Mouse (Mus musculus): ENCODE data around the gene Rangrf. TPM values are rescaled to one million over a fixed set of nuclear protein-coding genes. Genes with fewer than 3 reads are reported as not detected.

Rangrf gene
- polyA plus RNA-seq, 1 experiment from 2014 or later: 9.4 TPM

DNA sequence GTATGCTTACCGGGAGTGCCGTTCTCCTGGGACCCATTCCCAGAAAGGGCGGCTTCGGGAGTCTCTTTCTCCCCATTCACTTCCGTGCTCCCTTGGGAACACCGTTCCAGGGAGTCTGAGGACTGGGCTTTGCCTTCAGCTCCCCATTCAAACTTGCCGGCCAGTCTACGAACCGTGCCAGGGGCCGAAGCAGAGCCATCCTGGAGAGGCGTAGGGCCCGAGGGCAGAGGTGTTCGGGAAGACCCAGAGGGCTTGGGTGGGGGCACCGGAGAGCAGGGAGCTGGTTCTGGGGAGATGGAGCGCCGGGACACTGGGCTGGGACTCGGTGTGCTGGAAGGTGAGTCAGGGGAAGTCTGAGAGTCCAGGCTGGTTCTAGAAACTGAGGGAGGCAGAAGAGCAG is 20.6 kb downstream of the Rangrf start:
- Histone ChIP-seq H3K4me2 (ENCODE audit: low read depth, low read length) (peak overlapping the region; percentile 59), H3K27me3 (ENCODE audit: insufficient read depth, low read length) (peaks cover 35% of the 10 kb centered on the region), H3K4me1 (ENCODE audit: insufficient read depth) (peaks cover 8% of the 10 kb centered on the region), H3K9ac (replicated peaks) (0 out of 2 replicates have a peak overlapping the region, but pooled peaks have one; percentile 16), H3K9me3 (ENCODE audit: low read length) (no peaks in the 10 kb centered on the region), H3K27ac (ENCODE audit: low read depth) (no peak overlapping the region), H3K36me3 (replicated peaks; ENCODE audit: insufficient read depth, low read length) (no peaks in the 10 kb centered on the region), H3K4me3 (ENCODE audit: low read depth, low read length) (peak overlapping the region; percentile 32)
- TF ChIP-seq CTCF (IDR thresholded peaks at IDR 0.05; ENCODE audit: low read depth) (no peak), EP300 (IDR thresholded peaks at IDR 0.05; ENCODE audit: low read depth) (no peak)
- DNase-seq (no peak), ATAC-seq (no peak)
- WGBS (ENCODE audit: insufficient replicate concordance): 3% methylated on average over 17 of the region's 17 CpGs

DNA sequence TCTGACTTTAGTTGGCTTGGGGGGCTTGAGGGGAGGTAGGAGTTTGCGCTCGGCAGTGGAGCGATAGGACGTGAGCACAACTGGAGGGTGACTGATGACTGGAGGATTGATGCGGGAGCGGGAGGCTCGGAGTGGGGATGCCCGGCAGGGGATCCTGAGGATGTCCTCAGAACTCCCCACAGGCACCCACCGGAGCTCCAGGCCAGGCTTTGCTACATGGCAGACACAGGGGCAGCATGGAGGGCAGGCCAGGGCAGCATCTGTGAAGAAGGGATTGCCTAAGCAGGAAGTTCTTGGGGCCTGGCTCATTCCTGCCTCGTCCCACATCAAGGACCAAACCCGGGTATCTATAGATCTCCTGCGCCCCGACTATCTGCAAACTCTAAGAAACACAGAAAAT is 21.1 kb downstream of the Rangrf start:
- peaks cover 8% of the 10 kb centered on the region for H3K4me1 ChIP-seq (ENCODE audit: insufficient read depth)
- no peak overlapping the region for H3K27ac ChIP-seq (ENCODE audit: low read depth)
- no peak overlapping the region for H3K9ac ChIP-seq (replicated peaks)
- H3K4me2 ChIP-seq (ENCODE audit: low read depth, low read length): peak overlapping the region; percentile 59
- DNase-seq: no peak
- peak overlapping the region; percentile 32; the same call in 1 of the 2 replicates for H3K4me3 ChIP-seq (ENCODE audit: low read depth, low read length)
- WGBS (ENCODE audit: insufficient replicate concordance): 30% methylated on average over 13 of the region's 13 CpGs
- TF ChIP-seq EP300 (IDR thresholded peaks at IDR 0.05; ENCODE audit: low read depth) (no peak), CTCF (IDR thresholded peaks at IDR 0.05; ENCODE audit: low read depth) (no peak)
- no peaks in the 10 kb centered on the region for H3K36me3 ChIP-seq (replicated peaks; ENCODE audit: insufficient read depth, low read length)
- H3K27me3 ChIP-seq (ENCODE audit: insufficient read depth, low read length): peaks cover 35% of the 10 kb centered on the region
- no peaks in the 10 kb centered on the region for H3K9me3 ChIP-seq (ENCODE audit: low read length)
- no peak for ATAC-seq

DNA sequence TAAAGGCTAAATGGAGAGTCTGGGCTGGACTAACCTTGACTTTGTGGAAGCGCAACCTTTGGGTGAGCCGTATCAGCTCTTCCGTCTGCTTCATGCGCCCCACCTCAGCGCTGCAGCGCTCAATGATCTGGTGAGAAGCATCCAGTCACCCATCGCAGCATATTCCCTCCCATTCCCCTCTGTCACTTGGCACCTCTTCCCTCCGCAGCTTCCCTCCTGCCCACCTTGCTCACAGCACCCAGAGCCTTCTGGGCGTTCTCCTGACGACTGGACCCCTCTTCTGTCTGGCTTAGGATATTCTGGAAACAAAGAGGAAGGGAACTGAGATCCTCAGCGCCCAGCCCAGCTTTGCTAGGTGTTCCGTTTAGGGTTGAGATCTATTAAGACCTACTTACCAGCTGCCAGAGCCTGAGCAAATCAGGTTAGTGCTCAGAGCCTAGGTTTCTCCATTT is 27.4 kb downstream of the Rangrf start:
- ATAC-seq: no peak
- H3K27me3 ChIP-seq (ENCODE audit: insufficient read depth, low read length): peaks cover 5% of the 10 kb centered on the region
- no peak for TF ChIP-seq CTCF (IDR thresholded peaks at IDR 0.05; ENCODE audit: low read depth)
- no peak for TF ChIP-seq EP300 (IDR thresholded peaks at IDR 0.05; ENCODE audit: low read depth)
- 39% methylated on average over 12 of the region's 12 CpGs for WGBS (ENCODE audit: insufficient replicate concordance)
- H3K4me3 ChIP-seq (ENCODE audit: low read depth, low read length): no peak overlapping the region
- no peak overlapping the region for H3K9ac ChIP-seq (replicated peaks)
- H3K4me1 ChIP-seq (ENCODE audit: insufficient read depth): no peaks in the 10 kb centered on the region
- no peak overlapping the region for H3K4me2 ChIP-seq (ENCODE audit: low read depth, low read length)
- no peak overlapping the region for H3K27ac ChIP-seq (ENCODE audit: low read depth)
- H3K9me3 ChIP-seq (ENCODE audit: low read length): no peaks in the 10 kb centered on the region
- no peaks in the 10 kb centered on the region for H3K36me3 ChIP-seq (replicated peaks; ENCODE audit: insufficient read depth, low read length)
- no peak for DNase-seq

DNA sequence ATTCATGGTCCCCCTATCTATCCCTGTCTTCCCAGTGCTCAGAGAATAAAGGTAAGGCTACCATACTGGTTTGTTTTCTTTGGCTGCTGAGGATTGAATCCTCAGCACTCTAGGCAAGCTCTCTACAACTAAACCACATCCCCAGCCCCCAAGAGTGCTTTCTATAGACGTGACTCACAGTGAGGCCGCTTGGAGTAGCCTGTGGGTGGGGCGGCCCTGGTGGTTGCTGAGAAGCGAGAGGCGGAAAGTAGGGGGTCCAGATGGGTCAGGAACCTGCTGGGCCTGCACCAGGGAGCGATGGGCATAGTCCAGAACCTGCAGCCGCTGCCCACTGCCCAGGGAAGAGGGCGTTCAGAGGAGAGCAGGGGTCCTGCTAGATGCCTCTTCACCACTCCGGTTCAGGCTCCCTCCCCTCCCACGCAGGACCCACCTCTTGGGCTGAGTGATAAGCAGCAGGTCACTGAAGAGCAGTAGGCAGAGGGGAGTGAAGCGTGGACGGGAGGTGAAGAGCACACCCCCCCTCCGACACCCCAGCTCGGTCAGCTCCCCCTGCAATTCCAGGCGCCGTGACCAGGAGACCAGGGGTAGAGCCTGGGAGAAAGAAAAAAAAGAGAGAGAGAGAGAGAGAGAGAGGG is 28.1 kb downstream of the Rangrf start:
- Histone ChIP-seq H3K27me3 (ENCODE audit: insufficient read depth, low read length) (peaks cover 5% of the 10 kb centered on the region), H3K4me3 (ENCODE audit: low read depth, low read length) (no peak overlapping the region), H3K9ac (replicated peaks) (no peak overlapping the region), H3K36me3 (replicated peaks; ENCODE audit: insufficient read depth, low read length) (no peaks in the 10 kb centered on the region), H3K27ac (ENCODE audit: low read depth) (no peak overlapping the region), H3K9me3 (ENCODE audit: low read length) (no peaks in the 10 kb centered on the region), H3K4me2 (ENCODE audit: low read depth, low read length) (no peak overlapping the region), H3K4me1 (ENCODE audit: insufficient read depth) (no peaks in the 10 kb centered on the region)
- ATAC-seq: no peak
- TF ChIP-seq EP300 (IDR thresholded peaks at IDR 0.05; ENCODE audit: low read depth) (no peak), CTCF (IDR thresholded peaks at IDR 0.05; ENCODE audit: low read depth) (no peak)
- WGBS (ENCODE audit: insufficient replicate concordance): 46% methylated on average over 16 of the region's 16 CpGs
- DNase-seq: no peak

DNA sequence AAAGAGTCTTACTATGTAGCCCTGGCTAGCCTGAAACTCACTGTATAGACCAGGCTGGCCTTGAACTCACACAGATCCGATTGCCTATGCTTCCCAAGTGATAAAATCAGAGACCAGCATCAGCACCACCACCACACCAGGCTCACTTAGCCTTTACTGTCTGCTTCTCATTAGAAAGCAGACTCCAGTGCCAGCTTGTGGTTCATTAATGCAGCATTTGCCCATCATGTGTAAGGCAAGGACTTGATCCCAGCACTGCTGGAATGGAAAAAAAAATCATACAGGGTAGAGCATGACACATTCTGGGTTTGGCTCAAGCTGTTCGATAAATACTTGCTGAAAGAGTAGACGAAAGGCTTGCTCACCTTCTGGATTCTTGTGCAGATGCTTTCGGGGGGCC is 29.0 kb downstream of the Rangrf start:
- no peaks in the 10 kb centered on the region for H3K4me1 ChIP-seq (ENCODE audit: insufficient read depth)
- no peaks in the 10 kb centered on the region for H3K36me3 ChIP-seq (replicated peaks; ENCODE audit: insufficient read depth, low read length)
- no peak for TF ChIP-seq CTCF (IDR thresholded peaks at IDR 0.05; ENCODE audit: low read depth)
- H3K9ac ChIP-seq (replicated peaks): no peak overlapping the region
- no peaks in the 10 kb centered on the region for H3K9me3 ChIP-seq (ENCODE audit: low read length)
- no peak overlapping the region for H3K4me2 ChIP-seq (ENCODE audit: low read depth, low read length)
- ATAC-seq (no peak), DNase-seq (no peak)
- no peak overlapping the region for H3K4me3 ChIP-seq (ENCODE audit: low read depth, low read length)
- H3K27me3 ChIP-seq (ENCODE audit: insufficient read depth, low read length): peaks cover 5% of the 10 kb centered on the region
- H3K27ac ChIP-seq (ENCODE audit: low read depth): no peak overlapping the region
- 83% methylated on average over 4 of the region's 4 CpGs for WGBS (ENCODE audit: insufficient replicate concordance)

DNA sequence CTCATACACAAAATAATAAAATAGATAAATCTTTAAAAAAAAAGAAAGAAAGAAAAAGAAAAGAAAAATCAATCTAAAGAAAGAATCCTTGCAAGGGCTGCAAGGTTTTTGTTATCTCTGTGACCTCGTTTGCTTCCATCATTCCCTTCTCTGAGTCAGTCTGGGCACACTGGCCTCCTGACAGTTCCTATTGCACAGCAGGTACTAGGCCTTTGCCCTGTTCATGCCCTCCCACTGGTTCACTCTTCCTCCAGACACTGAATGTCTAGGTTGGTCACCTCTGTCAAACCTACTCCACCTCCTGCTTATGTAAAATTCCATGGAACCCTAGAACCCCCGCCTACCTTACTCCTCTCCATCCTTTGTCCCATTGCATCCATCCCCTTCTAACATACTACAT is 29.7 kb downstream of the Rangrf start:
- H3K27ac ChIP-seq (ENCODE audit: low read depth): no peak overlapping the region
- H3K27me3 ChIP-seq (ENCODE audit: insufficient read depth, low read length): peaks cover 5% of the 10 kb centered on the region
- no peaks in the 10 kb centered on the region for H3K4me1 ChIP-seq (ENCODE audit: insufficient read depth)
- H3K4me3 ChIP-seq (ENCODE audit: low read depth, low read length): no peak overlapping the region
- no peaks in the 10 kb centered on the region for H3K9me3 ChIP-seq (ENCODE audit: low read length)
- WGBS (ENCODE audit: insufficient replicate concordance): 59% methylated on average over 2 of the region's 2 CpGs
- DNase-seq: no peak
- no peaks in the 10 kb centered on the region for H3K36me3 ChIP-seq (replicated peaks; ENCODE audit: insufficient read depth, low read length)
- ATAC-seq: no peak
- TF ChIP-seq EP300 (IDR thresholded peaks at IDR 0.05; ENCODE audit: low read depth) (no peak), CTCF (IDR thresholded peaks at IDR 0.05; ENCODE audit: low read depth) (no peak)
- no peak overlapping the region for H3K4me2 ChIP-seq (ENCODE audit: low read depth, low read length)
- H3K9ac ChIP-seq (replicated peaks): no peak overlapping the region
